Mouse (Mus musculus): Measurements from ENCODE around the gene Sde2. TPM values are rescaled to one million over a fixed set of nuclear protein-coding genes. Genes with fewer than 3 reads are reported as not detected.

Gene Sde2
- total RNA-seq, 2 experiments from 2014 or later = 22.9 TPM

GRCm38 (mm10) chr1:180838014-180838413 is 12.9 kb upstream of the Sde2 start:
- Histone ChIP-seq H3K27ac (no peak overlapping the region), H3K4me3 (no peak overlapping the region)
- no peak for TF ChIP-seq CTCF (conservative IDR thresholded peaks at IDR 0.05)
- no peak for DNase-seq (ENCODE audit: low spot score in 2 of 2)

GRCm38 (mm10) chr1:180839201-180839910 is 11.6 kb upstream of the Sde2 start:
- Histone ChIP-seq H3K4me3 (no peak overlapping the region), H3K27ac (no peak overlapping the region)

GRCm38 (mm10) chr1:180841561-180842300 is 9.2 kb upstream of the Sde2 start:
- no peak for TF ChIP-seq CTCF (conservative IDR thresholded peaks at IDR 0.05)
- no peak overlapping the region for H3K4me3 ChIP-seq
- H3K27ac ChIP-seq = no peak overlapping the region
- DNase-seq (ENCODE audit: low spot score in 2 of 2) = no peak

More at GRCm38 (mm10) chr1:180839201-180839910, 11.6 kb upstream of the Sde2 start:
- TF ChIP-seq CTCF (conservative IDR thresholded peaks at IDR 0.05) = no peak
- DNase-seq (ENCODE audit: low spot score in 2 of 2) = no peak

- peak; percentile 63 to 77 for DNase-seq (ENCODE audit: low spot score in 2 of 2)
- peak overlapping the region; percentile 56 for H3K4me3 ChIP-seq
- peak overlapping the region; percentile 99 for H3K27ac ChIP-seq
- TF ChIP-seq CTCF (conservative IDR thresholded peaks at IDR 0.05) = peak; percentile 37
Observed at GRCm38 (mm10) chr1:180848114-180848510, 2.8 kb upstream of the Sde2 start.

- Histone ChIP-seq H3K4me3 (peak overlapping the region; percentile 56), H3K27ac (peak overlapping the region; percentile 99)
- TF ChIP-seq CTCF (conservative IDR thresholded peaks at IDR 0.05) = no peak
- DNase-seq (ENCODE audit: low spot score in 2 of 2) = peak; percentile 29 to 30
Observed at GRCm38 (mm10) chr1:180848511-180849241, 2.3 kb upstream of the Sde2 start.

- Histone ChIP-seq H3K27ac (peak overlapping the region; percentile 99), H3K4me3 (peak overlapping the region; percentile 75)
- TF ChIP-seq CTCF (conservative IDR thresholded peaks at IDR 0.05) = no peak
- DNase-seq (ENCODE audit: low spot score in 2 of 2) = peak in 1 of 2 experiments; percentile 18
Observed at GRCm38 (mm10) chr1:180849701-180850301, 1.1 kb upstream of the Sde2 start.

- DNase-seq (ENCODE audit: low spot score in 2 of 2) = no peak
- TF ChIP-seq CTCF (conservative IDR thresholded peaks at IDR 0.05) = no peak
- H3K27ac ChIP-seq = no peak overlapping the region
- no peak overlapping the region for H3K4me3 ChIP-seq
Observed at GRCm38 (mm10) chr1:180858763-180859162, 7.8 kb downstream of the Sde2 start.

- no peak overlapping the region for H3K4me3 ChIP-seq
- DNase-seq (ENCODE audit: low spot score in 2 of 2) = no peak
- no peak overlapping the region for H3K27ac ChIP-seq
- TF ChIP-seq CTCF (conservative IDR thresholded peaks at IDR 0.05) = no peak
Observed at GRCm38 (mm10) chr1:180860030-180860429, 9.1 kb downstream of the Sde2 start.

GRCm38 (mm10) chr1:180863606-180864005 is 12.7 kb downstream of the Sde2 start:
- H3K27ac ChIP-seq = no peak overlapping the region
- DNase-seq (ENCODE audit: low spot score in 2 of 2) = peak; percentile 15 to 42
- TF ChIP-seq CTCF (conservative IDR thresholded peaks at IDR 0.05) = peak; percentile 92
- H3K4me3 ChIP-seq = no peak overlapping the region

GRCm38 (mm10) chr1:180866001-180866400 is 15.1 kb downstream of the Sde2 start:
- no peak for TF ChIP-seq CTCF (conservative IDR thresholded peaks at IDR 0.05)
- H3K4me3 ChIP-seq = no peak overlapping the region
- no peak overlapping the region for H3K27ac ChIP-seq
- DNase-seq (ENCODE audit: low spot score in 2 of 2) = no peak

GRCm38 (mm10) chr1:180870122-180870650 is 19.3 kb downstream of the Sde2 start:
- DNase-seq (ENCODE audit: low spot score in 2 of 2) = no peak
- Histone ChIP-seq H3K27ac (no peak overlapping the region), H3K4me3 (no peak overlapping the region)
- no peak for TF ChIP-seq CTCF (conservative IDR thresholded peaks at IDR 0.05)

- TF ChIP-seq CTCF (conservative IDR thresholded peaks at IDR 0.05) = peak; percentile 76
- no peak overlapping the region for H3K27ac ChIP-seq
- DNase-seq (ENCODE audit: low spot score in 2 of 2) = no peak
- H3K4me3 ChIP-seq = no peak overlapping the region
Observed at GRCm38 (mm10) chr1:180873861-180874484, 23.0 kb downstream of the Sde2 start.

All from layer of hippocampus, adult 2 months (tissue).